Mouse (Mus musculus) cerebellum, adult 2 months (tissue): ENCODE data around the gene B3gnt8. TPM values are rescaled to one million over a fixed set of nuclear protein-coding genes. Genes with fewer than 3 reads are reported as not detected.

Experiments
- DNase-seq, 2 experiments: peaks; one replicate each; pipeline ENCODE4 v3.0.0; 2021
- H3K27ac ChIP-seq: fragments of 200-500 bp; 2 replicates; pipeline ENCODE4 v1.5.1; 2012; ENCODE audit warnings: low read length, control low read depth, inconsistent platforms; ENCODE audit not compliant: insufficient read depth
- H3K27me3 ChIP-seq: fragments of 200-500 bp; 2 replicates; pipeline ENCODE4 v1.6.1; 2012; ENCODE audit warnings: inconsistent platforms, mild to moderate bottlenecking, low read length, moderate library complexity; ENCODE audit not compliant: control insufficient read depth, insufficient read depth
- H3K4me1 ChIP-seq: fragments of 200-500 bp; 2 replicates; pipeline ENCODE4 v1.6.1; 2011; ENCODE audit warnings: low read length; ENCODE audit not compliant: control insufficient read depth, insufficient read depth
- H3K4me3 ChIP-seq: fragments of 200-500 bp; replicated peaks from 2 replicates; pipeline ENCODE3; 2011; ENCODE audit warnings: mild to moderate bottlenecking, low read depth, low read length, control low read depth; ENCODE audit not compliant: insufficient read depth
- CTCF ChIP-seq: fragments of 200-500 bp; IDR thresholded peaks from 2 replicates; pipeline ENCODE4 v1.5.1; 2011; ENCODE audit warnings: low read depth, mild to moderate bottlenecking, control low read depth, low read length, moderate library complexity, borderline replicate concordance; ENCODE audit not compliant: insufficient read depth
- POLR2A ChIP-seq: fragments of 200-500 bp; IDR thresholded peaks from 2 replicates; pipeline ENCODE4 v1.6.1; 2011; ENCODE audit warnings: low read length, control low read depth, borderline replicate concordance; ENCODE audit not compliant: insufficient read depth
- WGBS: fragments of 180-500 bp; shearing (Covaris S2); methylation state at CpG from one replicate; pipeline ENCODE4 v1.1.7; 2018; 5-methylcytosine and 5-hydroxymethylcytosine counted together
- polyA plus RNA-seq: library from polyadenylated mRNA; depleted of rRNA; stranded (reverse); fragments of >200 nt; gene quantifications from 2 replicates; pipeline ENCODE4 v1.2.3, GENCODE M21; 2012; rRNA removed

The B3gnt8 gene
- polyA plus RNA-seq, 1 experiment, result 0.52 TPM

GRCm38 (mm10) chr7:25680514-25681258, 54.2 kb downstream of the B3gnt8 start, which contains the start of gene B9d2:
Gene B9d2, plus strand, starts transcription at chr7:25680780.
- peak; percentile 91 to 95 for DNase-seq
- peak within 1 kb of the TSS; percentile 91 for H3K27ac ChIP-seq
- under 1% methylated on average over 46 of the region's 46 CpGs for WGBS
- H3K4me1 ChIP-seq, result peaks cover 6% of the 10 kb centered on the region; the same call in 1 of the 2 replicates
- TF ChIP-seq POLR2A (0 out of 2 replicates have a peak, but pooled peaks have one; percentile 14), CTCF (no peak)
- H3K4me3 ChIP-seq, result peak within 1 kb of the TSS; percentile 94
- H3K27me3 ChIP-seq, result no peaks in the 10 kb centered on the region

GRCm38 (mm10) chr7:25681341-25682231, 55.1 kb downstream of the B3gnt8 start:
- H3K27me3 ChIP-seq, result no peaks in the 10 kb centered on the region; the same call in 1 of the 2 replicates
- no peak overlapping the region for H3K27ac ChIP-seq
- no peak overlapping the region for H3K4me3 ChIP-seq
- TF ChIP-seq POLR2A (no peak), CTCF (no peak)
- DNase-seq, result no peak
- 50% methylated on average over 15 of the region's 15 CpGs for WGBS
- H3K4me1 ChIP-seq, result peaks cover 6% of the 10 kb centered on the region; the same call in 1 of the 2 replicates

- no peak for DNase-seq
- H3K4me1 ChIP-seq, result peaks cover 5% of the 10 kb centered on the region; the same call in 1 of the 2 replicates
- H3K4me3 ChIP-seq, result no peak overlapping the region
- H3K27me3 ChIP-seq, result peaks cover 5% of the 10 kb centered on the region; the same call in 1 of the 2 replicates
- 87% methylated on average over 7 of the region's 7 CpGs for WGBS
- no peak overlapping the region for H3K27ac ChIP-seq
- TF ChIP-seq POLR2A, result no peak
- TF ChIP-seq CTCF, result no peak
Observed at GRCm38 (mm10) chr7:25683474-25684180, 57.2 kb downstream of the B3gnt8 start.

GRCm38 (mm10) chr7:25684659-25685058, 58.2 kb downstream of the B3gnt8 start:
- H3K4me3 ChIP-seq, result no peak overlapping the region
- TF ChIP-seq CTCF (no peak), POLR2A (no peak)
- WGBS, result 91% methylated on average over 6 of the region's 6 CpGs
- H3K27ac ChIP-seq, result no peak overlapping the region
- H3K27me3 ChIP-seq, result peaks cover 5% of the 10 kb centered on the region; the same call in 1 of the 2 replicates
- H3K4me1 ChIP-seq, result peaks cover 5% of the 10 kb centered on the region; the same call in 1 of the 2 replicates
- no peak for DNase-seq

Other genes starting within 250 kb of the B3gnt8 start
- 12.1 and 12.3 TPM in 2 replicates for gene Lipe, start 227.9 kb upstream of the B3gnt8 start, polyA plus RNA-seq
- gene Cxcl17, start 213.8 kb upstream of the B3gnt8 start, polyA plus RNA-seq, result not detected in 2 replicates
- 3.5 and 4.1 TPM in 2 replicates for gene Ceacam1, start 149.1 kb upstream of the B3gnt8 start, polyA plus RNA-seq
- gene Ceacam2, start 86.8 kb upstream of the B3gnt8 start, polyA plus RNA-seq, result 0.38 and 0.57 TPM in 2 replicates
- gene Erich4, start 10.8 kb upstream of the B3gnt8 start, polyA plus RNA-seq, result 0.11 and 0.13 TPM in 2 replicates
- gene Dmac2, start 7.2 kb upstream of the B3gnt8 start, polyA plus RNA-seq, result 109 and 113 TPM in 2 replicates
- gene Bckdha, start 32.3 kb downstream of the B3gnt8 start, polyA plus RNA-seq, result 87.3 and 94.0 TPM in 2 replicates
- gene Exosc5, start 32.5 kb downstream of the B3gnt8 start, polyA plus RNA-seq, result 42.3 and 42.8 TPM in 2 replicates
- 27.2 and 27.4 TPM in 2 replicates for gene Tmem91, start 48.5 kb downstream of the B3gnt8 start, polyA plus RNA-seq
- gene B9d2, start 54.1 kb downstream of the B3gnt8 start, polyA plus RNA-seq, result 36.9 and 37.3 TPM in 2 replicates
- gene Tgfb1, start 60.3 kb downstream of the B3gnt8 start, polyA plus RNA-seq, result 4.9 and 5.0 TPM in 2 replicates
- 59.3 and 62.7 TPM in 2 replicates for gene Ccdc97, start 92.4 kb downstream of the B3gnt8 start, polyA plus RNA-seq
- gene Hnrnpul1, start 128.1 kb downstream of the B3gnt8 start, polyA plus RNA-seq, result 48.7 and 49.0 TPM in 2 replicates
- 23.6 and 27.1 TPM in 2 replicates for gene Axl, start 162.1 kb downstream of the B3gnt8 start, polyA plus RNA-seq
- 7.6 and 10.1 TPM in 2 replicates for gene Cyp2s1, start 190.3 kb downstream of the B3gnt8 start, polyA plus RNA-seq